Mouse (Mus musculus): ENCODE measurements around the gene Ninj1. TPM values are rescaled to one million over a fixed set of nuclear protein-coding genes. Genes with fewer than 3 reads are reported as not detected.

The Ninj1 gene
- polyA plus RNA-seq, 1 experiment: 78.6 TPM

- no peak overlapping the region for H3ac ChIP-seq (ENCODE audit: control insufficient read depth, insufficient read length, low read depth)
- TF ChIP-seq MYOD1 (IDR thresholded peaks at IDR 0.05; ENCODE audit: control insufficient read depth, insufficient read length, low read depth) (no peak), USF1 (IDR thresholded peaks at IDR 0.05; ENCODE audit: low read depth) (no peak), MAX (IDR thresholded peaks at IDR 0.05) (no peak), CTCF (IDR thresholded peaks at IDR 0.05; ENCODE audit: control insufficient read depth, insufficient read depth, insufficient read length) (no peak)
- H3K36me3 ChIP-seq (ENCODE audit: control insufficient read depth, insufficient read depth): no peaks in the 10 kb centered on the region
- no peaks in the 10 kb centered on the region for H3K79me3 ChIP-seq (ENCODE audit: low read depth)
- H3K27me3 ChIP-seq (ENCODE audit: control insufficient read depth, insufficient read depth, insufficient read length): no peaks in the 10 kb centered on the region
- no peak overlapping the region for H3K4me3 ChIP-seq (ENCODE audit: insufficient read depth, poor library complexity, severe bottlenecking)
- H3K79me2 ChIP-seq (ENCODE audit: control insufficient read depth, insufficient read depth): no peaks in the 10 kb centered on the region
These were observed 5.8 kb upstream of the Ninj1 start for GRCm38 (mm10) chr13:49181411-49181984.

- no peak for TF ChIP-seq MAX (IDR thresholded peaks at IDR 0.05)
- TF ChIP-seq USF1 (IDR thresholded peaks at IDR 0.05; ENCODE audit: low read depth): no peak
- no peak for TF ChIP-seq CEBPB (IDR thresholded peaks at IDR 0.05; ENCODE audit: low read depth)
- TF ChIP-seq FOSL1 (IDR thresholded peaks at IDR 0.05; ENCODE audit: insufficient read depth, low read length, poor library complexity, severe bottlenecking): no peak
- no peak for TF ChIP-seq MYOG (IDR thresholded peaks at IDR 0.05; ENCODE audit: control insufficient read depth, extremely low read depth, insufficient read length)
- no peak for TF ChIP-seq MYOD1 (IDR thresholded peaks at IDR 0.05; ENCODE audit: control insufficient read depth, insufficient read length, low read depth)
- no peak for TF ChIP-seq CTCF (IDR thresholded peaks at IDR 0.05; ENCODE audit: control insufficient read depth, insufficient read depth, insufficient read length)
- Histone ChIP-seq H3K27me3 (ENCODE audit: control insufficient read depth, insufficient read depth, insufficient read length) (no peaks in the 10 kb centered on the region), H3K36me3 (ENCODE audit: control insufficient read depth, insufficient read depth) (no peaks in the 10 kb centered on the region), H3K4me3 (ENCODE audit: insufficient read depth, poor library complexity, severe bottlenecking) (no peak overlapping the region), H3K79me3 (ENCODE audit: low read depth) (no peaks in the 10 kb centered on the region), H3K79me2 (ENCODE audit: control insufficient read depth, insufficient read depth) (peaks cover 4% of the 10 kb centered on the region), H3ac (ENCODE audit: control insufficient read depth, insufficient read length, low read depth) (no peak overlapping the region)
These were observed 4.1 kb upstream of the Ninj1 start for GRCm38 (mm10) chr13:49183161-49183560.

DNA sequence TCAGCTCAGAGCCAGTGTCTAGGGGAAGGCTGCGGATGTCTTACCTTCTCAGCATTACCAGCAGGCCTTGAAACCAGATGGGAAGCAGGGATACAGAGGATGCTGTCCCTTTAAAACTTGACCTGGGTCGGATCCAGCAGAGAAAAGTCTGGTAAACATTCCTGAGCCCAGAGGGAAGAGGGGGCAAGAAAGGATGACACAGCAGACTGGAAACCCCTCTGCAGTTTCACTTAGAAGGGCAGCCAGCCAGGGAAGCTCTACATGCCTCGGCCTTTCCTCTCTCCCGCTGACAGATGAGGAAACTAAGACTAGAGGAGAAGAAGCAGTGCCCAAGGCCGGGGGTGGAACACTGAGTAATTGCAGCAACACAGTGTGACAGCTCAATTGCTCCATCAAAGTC is 3.6 kb upstream of the Ninj1 start:
- TF ChIP-seq FOSL1 (IDR thresholded peaks at IDR 0.05; ENCODE audit: insufficient read depth, low read length, poor library complexity, severe bottlenecking) (no peak), CEBPB (IDR thresholded peaks at IDR 0.05; ENCODE audit: low read depth) (no peak), USF1 (IDR thresholded peaks at IDR 0.05; ENCODE audit: low read depth) (no peak), CTCF (IDR thresholded peaks at IDR 0.05; ENCODE audit: control insufficient read depth, insufficient read depth, insufficient read length) (no peak), MYOG (IDR thresholded peaks at IDR 0.05; ENCODE audit: control insufficient read depth, extremely low read depth, insufficient read length) (no peak), MYOD1 (IDR thresholded peaks at IDR 0.05; ENCODE audit: control insufficient read depth, insufficient read length, low read depth) (no peak), MAX (IDR thresholded peaks at IDR 0.05) (no peak)
- no peaks in the 10 kb centered on the region for H3K36me3 ChIP-seq (ENCODE audit: control insufficient read depth, insufficient read depth)

GRCm38 (mm10) chr13:49186798-49187287 is 442 bp upstream of the Ninj1 start:
- Histone ChIP-seq H3K4me3 (ENCODE audit: insufficient read depth, poor library complexity, severe bottlenecking) (no peak overlapping the region), H3K79me2 (ENCODE audit: control insufficient read depth, insufficient read depth) (peaks cover 16% of the 10 kb centered on the region), H3K27me3 (ENCODE audit: control insufficient read depth, insufficient read depth, insufficient read length) (no peaks in the 10 kb centered on the region), H3K79me3 (ENCODE audit: low read depth) (peaks cover 1% of the 10 kb centered on the region), H3K36me3 (ENCODE audit: control insufficient read depth, insufficient read depth) (no peaks in the 10 kb centered on the region), H3ac (ENCODE audit: control insufficient read depth, insufficient read length, low read depth) (no peak overlapping the region)
- no peak for TF ChIP-seq MYOG (IDR thresholded peaks at IDR 0.05; ENCODE audit: control insufficient read depth, extremely low read depth, insufficient read length)
- TF ChIP-seq CTCF (IDR thresholded peaks at IDR 0.05; ENCODE audit: control insufficient read depth, insufficient read depth, insufficient read length): no peak
- no peak for TF ChIP-seq USF1 (IDR thresholded peaks at IDR 0.05; ENCODE audit: low read depth)
- no peak for TF ChIP-seq MYOD1 (IDR thresholded peaks at IDR 0.05; ENCODE audit: control insufficient read depth, insufficient read length, low read depth)
- TF ChIP-seq FOSL1 (IDR thresholded peaks at IDR 0.05; ENCODE audit: insufficient read depth, low read length, poor library complexity, severe bottlenecking): no peak
- no peak for TF ChIP-seq CEBPB (IDR thresholded peaks at IDR 0.05; ENCODE audit: low read depth)
- no peak for TF ChIP-seq MAX (IDR thresholded peaks at IDR 0.05)

More for the DNA sequence above, 3.6 kb upstream of the Ninj1 start:
- H3K27me3 ChIP-seq (ENCODE audit: control insufficient read depth, insufficient read depth, insufficient read length): no peaks in the 10 kb centered on the region
- H3K79me3 ChIP-seq (ENCODE audit: low read depth): no peaks in the 10 kb centered on the region
- no peak overlapping the region for H3K4me3 ChIP-seq (ENCODE audit: insufficient read depth, poor library complexity, severe bottlenecking)
- peaks cover 6% of the 10 kb centered on the region for H3K79me2 ChIP-seq (ENCODE audit: control insufficient read depth, insufficient read depth)
- H3ac ChIP-seq (ENCODE audit: control insufficient read depth, insufficient read length, low read depth): no peak overlapping the region

- H3K36me3 ChIP-seq (ENCODE audit: control insufficient read depth, insufficient read depth): no peaks in the 10 kb centered on the region
- peaks cover 16% of the 10 kb centered on the region for H3K79me2 ChIP-seq (ENCODE audit: control insufficient read depth, insufficient read depth)
- H3ac ChIP-seq (ENCODE audit: control insufficient read depth, insufficient read length, low read depth): peak overlapping the region; percentile 2
- H3K79me3 ChIP-seq (ENCODE audit: low read depth): peaks cover 1% of the 10 kb centered on the region
- no peaks in the 10 kb centered on the region for H3K27me3 ChIP-seq (ENCODE audit: control insufficient read depth, insufficient read depth, insufficient read length)
- H3K4me3 ChIP-seq (ENCODE audit: insufficient read depth, poor library complexity, severe bottlenecking): no peak overlapping the region
- no peak for TF ChIP-seq CEBPB (IDR thresholded peaks at IDR 0.05; ENCODE audit: low read depth)
- TF ChIP-seq MYOD1 (IDR thresholded peaks at IDR 0.05; ENCODE audit: control insufficient read depth, insufficient read length, low read depth): peak; percentile 55
- no peak for TF ChIP-seq MYOG (IDR thresholded peaks at IDR 0.05; ENCODE audit: control insufficient read depth, extremely low read depth, insufficient read length)
These were observed 1.1 kb downstream of the Ninj1 start for GRCm38 (mm10) chr13:49188219-49188965.

Data from C2C12 (cell line).